Mouse (Mus musculus): Measurements from ENCODE around the gene Hist1h2bk.

DNA sequence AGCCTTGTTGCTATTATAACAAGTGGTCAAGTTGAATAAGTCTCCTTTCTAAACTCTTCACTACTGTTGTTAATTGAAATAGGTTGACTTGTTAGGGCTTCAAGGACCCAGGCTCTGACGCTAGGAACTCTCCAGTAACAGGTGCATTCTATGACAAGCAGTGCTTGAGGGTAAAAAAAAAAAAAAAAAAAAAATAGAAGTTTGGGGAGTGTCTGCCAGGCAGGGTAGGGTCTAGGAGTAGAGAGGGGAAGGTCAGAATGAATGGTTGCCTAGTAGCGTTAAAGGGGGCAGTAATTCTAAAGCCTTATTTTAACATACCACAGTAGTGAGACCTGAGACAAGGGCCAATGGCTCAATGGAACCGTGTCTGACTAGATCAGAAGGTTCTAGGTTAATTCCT lies 37.3 kb upstream of the Hist1h2bk start:
- TF ChIP-seq CTCF (IDR thresholded peaks at IDR 0.05; ENCODE audit: borderline replicate concordance, control insufficient read depth, extremely low read depth, insufficient read depth, low read length, poor library complexity) (no peak), POLR2A (IDR thresholded peaks at IDR 0.05; ENCODE audit: control insufficient read depth, extremely low read depth, insufficient read depth, low read length, poor library complexity) (no peak)
